Mouse (Mus musculus) thymus, postnatal 25 days (tissue): ENCODE measurements around the gene Lsm7.

Experiments
- DNase-seq: peaks from one replicate; pipeline ENCODE4 v3.0.0; 2022

Gene Lsm7

DNA sequence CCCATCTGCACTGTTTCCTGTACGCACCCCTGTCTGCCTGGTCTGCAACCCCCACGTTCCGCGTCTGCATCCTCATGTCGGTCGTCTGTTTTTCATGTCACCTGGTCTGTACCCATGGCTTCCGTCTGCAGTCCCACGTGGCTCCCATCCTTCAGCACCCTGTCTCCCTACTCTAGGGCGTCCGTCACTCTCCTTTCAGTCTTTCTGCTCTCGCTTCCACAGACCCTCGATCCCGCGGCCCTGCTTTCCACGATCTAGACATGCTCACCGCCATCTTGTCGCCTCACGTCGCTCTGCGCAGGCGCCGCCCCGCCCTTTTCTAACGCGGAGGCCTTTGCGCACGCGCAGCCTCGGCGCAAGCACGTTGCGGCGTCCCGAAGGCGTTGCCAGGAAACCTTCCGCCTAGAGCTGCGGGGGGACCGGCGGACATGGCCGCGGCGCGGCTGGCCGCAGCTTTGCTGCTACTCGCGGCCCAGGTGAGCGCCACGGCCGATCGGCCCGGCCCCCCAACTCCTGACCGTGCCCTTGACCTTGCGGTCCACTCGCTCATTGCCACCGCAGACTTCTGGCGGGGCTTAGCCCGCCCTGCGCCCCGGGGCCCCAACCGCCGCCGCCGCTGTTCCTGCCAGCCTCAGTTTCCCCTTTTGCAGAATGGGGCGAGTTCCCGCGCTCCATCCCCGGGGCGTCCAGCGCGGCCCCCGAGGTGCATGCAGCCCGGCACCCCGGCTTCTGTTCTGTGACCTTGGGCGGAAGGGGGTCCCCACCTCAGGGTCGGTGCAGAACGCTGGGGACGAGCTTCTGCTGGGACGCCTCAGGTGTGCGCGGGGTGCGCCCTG, at the start of gene Lsm7, which contains the start of gene Sppl2b:
Gene Lsm7 (minus strand): TSS at position 297 of the 836 bp plus-strand sequence.
Gene Sppl2b (plus strand): TSS at position 363 of the 836 bp plus-strand sequence.
- DNase-seq, result peak; percentile 99

DNA sequence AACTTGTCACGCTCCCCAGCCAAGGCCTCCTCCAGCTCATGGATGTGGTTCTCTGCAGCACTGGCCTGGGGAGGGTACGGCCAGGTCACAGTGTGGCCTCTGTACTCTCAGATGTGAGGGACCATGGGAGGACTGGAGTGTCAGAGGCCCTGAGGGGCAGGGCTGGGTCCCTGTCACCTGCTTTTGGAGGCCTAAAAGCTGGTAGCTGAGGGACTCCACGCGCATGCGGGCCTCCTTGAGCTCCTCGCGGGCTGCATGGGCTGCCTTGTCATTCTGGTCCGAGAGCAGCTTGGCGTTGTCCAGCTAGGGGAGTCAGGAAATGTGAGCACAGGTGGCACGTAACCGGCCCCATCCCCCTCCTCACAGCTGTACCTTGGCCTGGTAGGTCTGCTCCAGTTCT, 49.7 kb upstream of the Lsm7 start:
- no peak for DNase-seq

DNA sequence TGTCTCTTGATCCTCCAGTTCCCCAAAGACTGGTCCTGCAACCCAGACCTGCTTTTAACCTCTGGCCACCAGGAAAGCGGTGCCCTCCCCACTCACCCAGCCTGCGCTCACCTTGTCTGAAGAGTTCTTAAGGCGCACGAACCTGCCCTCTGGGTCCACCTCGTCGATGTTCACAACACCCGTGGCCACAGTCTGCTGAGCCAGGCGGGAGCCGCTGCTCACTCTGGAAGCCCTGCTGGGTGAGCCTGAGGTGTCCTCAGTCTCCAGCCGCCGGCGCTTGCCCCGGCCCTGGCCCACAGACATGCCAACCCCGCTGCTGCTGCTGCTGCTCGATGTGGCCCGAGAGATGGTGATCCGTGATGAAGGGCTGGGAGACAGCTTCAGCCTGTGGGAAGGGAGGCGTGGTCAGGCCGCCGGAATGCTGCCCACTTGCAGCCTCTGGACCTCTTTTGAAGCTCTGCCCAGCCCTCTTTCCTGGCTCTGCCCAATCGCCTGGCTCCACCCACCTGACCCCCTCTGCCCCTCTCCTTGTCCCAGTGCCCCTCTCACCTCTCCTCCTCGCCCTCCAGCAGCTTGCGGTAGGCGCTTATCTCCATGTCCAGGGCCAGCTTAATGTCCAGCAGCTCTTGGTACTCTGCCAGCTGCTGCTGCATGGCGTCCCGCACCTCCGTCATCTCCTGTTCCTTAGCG, 49.1 kb upstream of the Lsm7 start:
- DNase-seq, result no peak

DNA sequence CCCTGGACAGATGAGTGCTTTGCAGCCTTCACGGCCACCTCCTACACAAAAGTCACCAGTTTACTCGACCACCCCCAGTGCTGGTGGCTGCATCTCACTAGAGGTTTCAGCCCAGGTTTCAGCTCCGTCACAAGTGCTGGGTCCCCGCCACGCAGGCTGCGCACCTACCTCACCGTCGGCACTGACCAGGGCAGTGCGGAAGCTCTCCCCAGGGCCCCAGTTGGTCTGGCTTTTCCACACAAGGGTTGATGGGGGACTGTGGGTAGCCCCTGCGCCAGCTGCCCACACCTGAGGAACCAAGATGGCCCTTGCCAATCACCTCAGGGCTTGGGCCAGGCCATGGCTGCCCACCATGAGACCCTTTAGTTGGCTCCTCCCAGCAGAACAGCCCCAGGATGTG, 48.3 kb upstream of the Lsm7 start:
- no peak for DNase-seq

DNA sequence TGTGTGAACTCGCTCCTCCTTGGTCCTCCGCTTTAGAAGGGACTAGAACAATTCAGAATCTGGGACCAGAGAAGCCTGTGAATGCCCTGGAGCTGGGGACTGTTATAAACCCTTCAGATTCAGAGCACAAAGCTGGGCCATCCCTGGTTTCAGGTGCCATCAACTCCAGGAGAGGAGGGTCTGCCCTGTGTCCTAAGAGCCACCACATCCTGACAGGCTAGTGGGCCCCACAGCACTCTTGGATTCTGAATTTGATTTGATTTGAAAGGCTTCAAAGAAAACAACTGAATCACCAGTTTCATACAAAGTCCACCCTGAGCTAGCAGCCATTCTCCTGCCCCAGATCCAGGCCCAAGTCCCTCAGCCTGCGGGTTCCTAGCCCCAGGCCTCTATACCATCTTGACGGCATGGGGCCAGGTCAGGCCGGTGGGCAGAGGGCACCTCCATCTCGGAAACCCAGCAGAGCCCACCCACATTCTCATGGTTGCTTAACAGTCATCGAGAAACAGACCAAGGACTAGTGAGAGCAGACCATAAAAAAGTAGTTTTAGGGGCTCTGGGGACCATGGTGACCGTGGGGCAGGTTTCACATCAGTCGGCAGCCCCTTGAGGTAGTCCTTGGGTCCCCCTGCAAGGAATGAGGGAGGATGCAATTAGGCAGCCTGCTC, 47.4 kb upstream of the Lsm7 start:
- DNase-seq, result no peak

DNA sequence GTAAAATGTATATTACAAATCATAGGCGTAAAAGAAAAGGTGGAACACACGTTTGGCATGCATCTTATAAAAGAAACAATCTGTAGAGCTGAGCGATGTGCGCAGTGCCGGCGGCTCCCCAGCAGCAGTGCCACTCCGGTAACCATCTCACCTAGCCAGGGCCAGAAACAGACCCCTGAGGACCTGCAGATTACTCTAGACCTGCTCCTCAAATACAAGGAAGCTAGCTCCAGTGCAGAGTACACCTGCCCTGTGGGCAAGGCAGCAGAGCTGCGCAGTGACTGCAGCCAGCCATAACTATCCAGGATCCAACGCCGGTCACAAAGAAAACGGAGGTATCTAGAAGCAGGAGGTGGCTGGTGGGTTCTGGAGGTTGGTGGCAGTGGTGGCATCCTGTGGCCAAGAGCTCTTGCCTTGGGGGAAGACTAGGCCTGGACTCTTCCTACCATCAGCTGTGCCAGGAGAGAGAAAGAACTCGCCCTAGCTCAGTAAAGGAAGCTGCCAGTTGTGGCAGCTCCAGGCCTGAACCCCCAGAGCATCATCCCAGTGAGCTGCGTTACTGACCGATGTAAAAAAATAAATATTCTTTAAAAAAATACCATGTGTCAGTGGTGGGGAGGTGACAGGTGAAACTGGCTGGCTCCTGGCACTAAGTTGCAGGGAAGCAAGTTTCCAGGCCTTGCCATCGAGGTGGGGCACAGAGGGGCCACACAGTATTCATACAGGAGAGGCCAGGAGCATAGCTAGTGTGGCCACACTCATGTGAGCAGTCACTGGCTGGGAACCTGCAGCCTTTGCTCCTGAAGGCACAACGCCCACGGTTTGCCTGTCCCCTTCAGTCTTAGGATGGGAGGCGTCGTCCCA, 46.6 kb upstream of the Lsm7 start:
- no peak for DNase-seq

DNA sequence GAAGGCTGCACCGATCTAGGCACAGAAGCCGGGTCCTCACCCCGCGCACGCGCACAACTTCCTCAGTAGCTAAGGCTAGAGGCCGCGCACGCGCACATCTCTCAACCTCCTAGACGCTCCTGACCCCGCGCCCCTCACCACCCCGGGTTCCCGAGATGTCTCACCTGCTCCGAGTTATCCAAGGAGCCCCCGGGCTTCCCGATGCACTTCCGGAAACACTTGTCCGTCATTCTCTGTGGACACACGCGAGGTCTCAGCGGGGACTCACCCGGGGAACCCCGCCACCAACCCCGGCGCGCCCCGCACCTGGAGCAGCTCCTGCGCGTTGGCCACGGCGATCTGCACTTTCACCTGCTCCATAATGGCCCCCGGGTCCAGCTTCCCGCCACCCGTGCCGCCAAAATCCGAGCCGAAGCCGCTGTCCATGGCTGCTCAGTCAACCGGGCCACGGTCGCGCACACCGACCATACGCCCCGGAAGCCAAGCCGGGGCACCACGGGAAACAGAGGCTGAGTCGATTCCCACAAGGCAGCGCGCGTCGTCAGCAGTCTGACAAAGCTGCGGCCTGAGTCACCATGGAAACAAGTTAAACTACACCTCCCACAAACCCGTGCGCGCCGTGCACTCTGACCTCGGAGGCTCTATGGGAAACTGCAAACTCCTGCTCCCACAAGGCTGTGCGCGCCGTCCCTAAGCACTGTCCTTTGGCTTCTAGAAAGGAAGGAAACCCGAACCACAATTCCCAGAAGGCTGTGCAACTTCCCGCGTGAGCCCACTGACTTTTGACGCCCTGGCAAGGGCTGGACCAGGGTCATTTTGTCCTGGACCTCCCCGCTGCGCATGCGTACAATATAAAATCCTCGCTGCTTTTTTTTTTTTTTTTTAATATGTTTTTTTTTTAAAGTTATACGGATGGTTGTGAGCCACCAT, 45.6 kb upstream of the Lsm7 start, which contains the start of gene Timm13:
Gene Timm13 (minus strand): TSS at position 652 of the 930 bp plus-strand sequence.
- DNase-seq, result peak; percentile 95

DNA sequence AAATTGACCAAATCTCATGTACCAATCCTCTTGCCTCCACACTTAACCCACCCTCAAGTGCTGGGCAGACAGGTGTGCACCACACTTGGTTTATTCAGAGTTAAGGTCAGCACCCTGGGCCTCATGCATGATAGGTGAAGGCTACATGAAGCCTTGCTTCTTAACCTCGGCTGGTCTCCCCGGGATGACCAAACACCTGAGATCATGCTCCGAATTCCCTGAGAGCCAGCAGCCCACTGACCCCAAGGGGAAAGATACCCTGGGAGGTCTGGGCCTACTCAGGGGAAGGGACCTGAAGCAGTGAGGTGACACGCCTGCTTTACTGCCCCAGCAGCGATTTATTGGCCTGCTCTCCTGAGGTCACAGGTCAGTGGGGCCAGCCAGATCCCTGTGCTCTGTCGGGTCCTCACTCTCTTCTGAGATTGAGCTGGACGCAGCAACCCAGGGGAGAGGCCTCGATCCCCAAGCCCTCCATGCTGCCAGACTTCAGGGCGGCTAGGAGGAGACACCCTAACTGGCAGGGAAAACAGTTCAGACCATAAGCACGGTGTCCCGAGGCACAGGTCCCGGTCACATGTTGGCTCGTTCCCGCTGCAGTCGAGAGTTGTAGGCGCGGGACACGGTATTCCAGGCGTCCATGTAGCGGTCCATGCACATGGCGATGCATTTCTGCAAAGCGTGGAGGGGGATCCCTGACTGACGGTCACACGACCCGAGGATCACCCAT, 44.7 kb upstream of the Lsm7 start:
- no peak for DNase-seq

DNA sequence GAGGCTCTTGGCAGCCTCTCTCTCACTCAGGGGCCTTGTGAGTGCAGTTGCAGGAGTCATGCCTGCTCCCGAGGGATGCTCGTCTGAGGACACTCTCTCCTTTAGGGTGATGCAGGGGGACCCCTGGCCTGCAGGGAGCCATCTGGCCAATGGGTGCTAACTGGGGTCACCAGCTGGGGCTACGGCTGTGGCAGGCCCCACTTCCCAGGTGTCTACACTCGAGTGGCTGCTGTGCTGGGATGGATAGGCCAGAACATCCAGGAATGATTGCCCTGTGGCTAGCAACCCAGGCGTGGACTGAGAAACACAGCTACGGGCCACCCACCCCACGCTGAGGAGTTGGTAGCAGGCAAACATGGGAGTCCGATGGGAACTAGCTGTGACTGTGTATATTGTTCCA, 44.1 kb upstream of the Lsm7 start:
- DNase-seq, result no peak

DNA sequence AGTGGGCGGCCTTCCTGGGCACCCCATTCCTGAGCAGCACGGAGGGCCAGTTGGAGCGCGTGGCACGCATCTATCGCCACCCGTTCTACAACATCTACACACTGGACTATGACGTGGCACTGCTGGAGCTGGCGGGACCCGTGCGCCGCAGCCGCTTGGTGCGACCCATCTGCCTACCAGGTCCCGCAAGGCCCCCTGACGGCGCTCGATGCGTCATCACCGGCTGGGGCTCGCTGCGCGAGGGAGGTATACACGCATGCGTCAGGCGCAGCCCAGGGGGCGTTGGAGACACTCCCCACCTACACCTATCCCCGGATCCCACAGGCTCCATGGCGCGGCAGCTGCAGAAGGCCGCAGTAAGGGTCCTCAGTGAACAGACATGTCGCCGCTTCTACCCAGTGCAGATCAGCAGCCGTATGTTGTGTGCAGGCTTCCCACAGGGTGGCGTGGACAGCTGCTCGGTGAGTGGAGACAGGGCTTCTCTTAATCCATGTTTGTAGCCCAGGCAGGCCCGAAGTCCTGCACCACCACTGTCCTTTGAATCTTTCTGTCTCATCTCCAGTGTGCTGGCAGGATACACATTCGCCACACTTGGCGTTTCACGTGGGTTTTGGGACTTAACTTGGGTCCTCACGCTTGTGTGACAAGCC, 43.0 kb upstream of the Lsm7 start:
- no peak for DNase-seq

DNA sequence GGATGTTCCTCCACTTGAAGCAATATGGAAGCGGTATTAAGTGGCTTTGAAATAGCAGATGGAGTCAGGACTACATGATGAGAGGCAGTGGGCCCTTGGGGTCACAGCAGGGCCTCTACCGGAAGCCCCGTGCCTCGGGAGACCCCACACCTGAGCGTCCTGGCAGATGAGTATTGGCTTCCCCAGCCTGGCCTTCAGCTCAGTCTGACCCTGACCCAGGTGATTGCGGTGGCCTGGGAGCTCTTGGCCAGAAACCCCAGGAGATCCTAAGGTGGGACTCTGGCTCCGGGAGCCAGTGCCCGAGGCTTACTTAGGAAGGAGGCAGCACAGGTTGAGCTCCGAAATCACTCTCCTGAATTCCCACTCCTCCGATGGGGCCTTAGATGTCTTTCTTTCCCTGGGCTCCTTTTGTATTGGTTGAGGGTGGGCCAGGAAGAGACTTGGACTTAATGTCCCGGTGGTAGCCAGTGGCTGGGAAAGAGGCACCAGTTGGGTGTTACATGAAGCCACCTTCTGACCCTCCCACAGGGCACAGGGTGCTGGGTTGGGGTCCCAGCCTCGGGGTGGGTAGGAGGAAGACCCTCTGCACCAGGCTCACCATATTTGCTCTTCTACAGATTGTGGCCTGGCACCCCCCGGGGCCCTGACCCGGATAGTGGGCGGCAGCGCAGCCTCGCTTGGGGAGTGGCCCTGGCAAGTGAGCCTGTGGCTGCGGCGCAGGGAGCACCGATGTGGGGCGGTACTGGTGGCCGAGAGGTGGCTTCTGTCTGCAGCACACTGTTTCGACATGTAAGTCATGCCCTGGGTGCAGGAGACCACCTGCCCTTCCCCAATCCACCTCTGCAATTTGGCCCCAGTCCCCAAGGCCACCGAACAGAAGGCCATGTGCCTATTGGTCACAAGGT, 41.8 kb upstream of the Lsm7 start:
- no peak for DNase-seq

DNA sequence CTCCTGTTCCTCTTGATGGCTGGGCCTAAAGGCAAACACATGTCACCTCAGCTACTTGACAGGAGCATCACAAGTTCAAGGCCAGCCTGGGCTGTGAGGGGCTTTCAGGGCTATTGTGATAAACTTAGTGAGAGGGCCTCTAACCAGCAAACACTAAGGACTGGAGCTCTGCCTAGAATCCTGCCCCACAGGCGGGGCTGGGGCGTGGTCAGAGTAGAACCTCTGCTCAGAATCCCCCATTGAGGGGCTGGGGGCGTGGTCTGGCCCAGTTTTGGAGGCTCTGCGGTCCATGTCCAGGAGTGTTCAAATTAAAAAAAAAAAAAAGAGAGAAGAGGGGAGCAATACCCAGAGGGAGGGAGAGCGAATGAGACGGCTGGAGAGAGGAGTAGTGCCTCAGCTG, 40.7 kb upstream of the Lsm7 start:
- DNase-seq, result no peak

DNA sequence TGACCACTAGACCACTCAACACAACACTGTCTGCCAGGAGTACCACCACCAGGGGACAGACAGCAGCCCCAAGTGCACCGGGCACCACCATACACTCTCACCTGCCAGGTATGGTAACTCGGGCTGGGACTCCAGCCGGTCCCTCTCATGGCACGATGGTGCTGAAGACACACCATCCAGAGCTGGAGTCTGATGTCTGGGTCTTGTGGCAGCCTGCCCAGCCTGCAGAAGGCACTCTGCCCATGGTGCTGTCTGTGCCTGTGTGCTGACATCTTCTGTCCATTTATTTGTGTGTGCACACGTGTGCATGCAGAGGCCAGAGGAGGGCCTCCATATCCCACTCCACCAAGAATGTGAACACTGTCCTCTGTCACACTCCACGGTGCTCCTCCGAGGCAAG, 40.1 kb upstream of the Lsm7 start:
- no peak for DNase-seq

DNA sequence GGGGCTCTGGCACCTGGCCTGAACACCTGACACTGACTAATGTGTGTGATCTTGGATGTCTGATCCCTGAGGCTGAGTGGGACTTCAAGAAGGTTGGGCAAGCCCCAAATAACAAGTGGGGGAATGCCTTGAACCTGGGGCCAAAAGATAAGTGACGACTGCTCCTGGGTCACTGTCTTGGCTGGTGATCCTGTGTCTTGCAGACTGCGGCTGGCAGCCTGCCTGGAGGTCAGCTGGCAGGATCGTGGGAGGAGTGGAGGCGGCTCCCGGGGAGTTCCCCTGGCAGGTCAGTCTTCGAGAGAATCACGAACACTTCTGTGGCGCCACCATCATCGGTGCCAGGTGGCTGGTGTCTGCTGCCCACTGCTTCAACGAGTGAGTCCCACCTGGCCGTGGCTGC, 32.2 kb upstream of the Lsm7 start:
- no peak for DNase-seq

DNA sequence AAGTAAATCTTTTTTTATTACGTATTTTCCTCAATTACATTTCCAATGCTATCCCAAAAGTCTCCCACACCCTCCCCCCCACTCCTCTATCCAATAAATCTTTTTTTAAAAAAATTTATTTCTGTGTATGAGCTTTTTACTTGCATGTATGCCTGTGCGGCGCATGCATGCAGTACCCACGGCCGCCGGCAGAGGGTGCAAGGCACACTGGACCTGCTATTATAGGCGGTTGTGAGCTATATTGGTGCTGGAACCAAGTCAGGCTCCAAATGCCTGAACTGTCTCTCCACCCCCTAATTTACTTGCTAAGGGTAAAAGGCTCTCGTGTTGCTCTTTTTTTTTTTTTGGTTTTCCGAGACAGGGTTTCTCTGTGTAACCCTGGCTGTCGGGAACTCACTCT, 26.3 kb upstream of the Lsm7 start:
- peak; percentile 84 for DNase-seq

DNA sequence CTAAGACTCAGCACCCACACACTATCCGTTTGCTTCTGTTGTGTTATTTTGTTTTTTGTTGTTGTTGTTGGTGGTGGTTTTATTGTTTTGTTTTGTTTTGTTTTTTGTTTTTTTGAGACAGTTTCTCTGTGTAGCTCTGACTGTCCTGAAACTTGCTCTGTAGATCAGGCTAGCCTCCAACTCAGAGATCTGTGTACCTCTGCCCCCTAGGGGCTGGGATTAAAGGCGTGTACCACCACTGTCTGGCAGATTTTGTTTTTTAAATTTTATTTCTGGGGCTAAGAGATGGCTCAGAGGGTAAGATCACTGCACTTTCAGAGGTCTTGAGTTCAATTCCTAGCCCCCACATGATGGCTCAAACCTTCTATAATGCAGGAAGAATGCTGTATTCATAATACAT, 25.9 kb upstream of the Lsm7 start:
- no peak for DNase-seq

DNA sequence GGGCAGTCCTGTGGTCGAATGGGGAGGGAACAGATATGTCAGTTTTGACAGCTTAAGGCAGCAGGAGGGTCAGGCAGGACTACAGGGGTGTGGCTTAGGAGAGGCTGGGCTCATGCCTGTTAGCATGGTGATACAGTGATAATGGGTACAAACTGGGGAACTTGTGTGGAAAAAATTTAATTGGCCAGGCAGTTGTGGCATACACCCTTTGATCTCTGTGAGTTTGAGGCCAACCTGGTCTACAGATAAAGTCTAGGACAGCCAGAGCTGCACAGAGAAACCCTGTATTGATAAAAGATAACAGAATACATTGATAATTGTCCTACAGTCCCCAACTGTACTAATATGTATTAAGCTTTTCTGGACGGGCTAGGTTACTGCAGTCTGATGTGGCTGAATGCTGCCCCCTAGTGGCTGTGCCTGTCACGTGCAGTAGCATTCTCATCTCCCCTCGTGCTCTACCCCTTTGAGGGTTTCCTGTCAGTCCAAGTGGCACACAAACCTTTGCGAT, 25.2 kb upstream of the Lsm7 start:
- peak; percentile 76 for DNase-seq

DNA sequence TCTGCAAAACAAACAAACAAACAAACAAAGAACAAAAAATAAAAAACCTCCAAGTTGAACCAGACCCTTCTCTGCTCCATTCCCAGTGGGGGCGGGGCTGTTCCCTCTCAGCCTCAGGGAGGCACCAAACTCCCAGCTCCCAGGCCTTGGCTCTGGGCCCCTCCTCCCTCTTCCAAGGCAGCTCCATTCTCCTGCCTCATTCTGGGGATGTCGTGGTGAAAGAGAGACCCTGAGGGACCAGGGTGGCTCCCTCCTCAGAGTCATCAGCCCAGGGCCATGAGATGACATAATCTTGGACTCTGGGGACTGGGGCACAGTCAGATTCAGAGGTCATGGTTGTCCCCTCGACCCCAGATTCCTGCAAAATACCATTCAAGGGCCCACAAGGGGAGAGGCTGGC, 21.6 kb upstream of the Lsm7 start:
- no peak for DNase-seq

DNA sequence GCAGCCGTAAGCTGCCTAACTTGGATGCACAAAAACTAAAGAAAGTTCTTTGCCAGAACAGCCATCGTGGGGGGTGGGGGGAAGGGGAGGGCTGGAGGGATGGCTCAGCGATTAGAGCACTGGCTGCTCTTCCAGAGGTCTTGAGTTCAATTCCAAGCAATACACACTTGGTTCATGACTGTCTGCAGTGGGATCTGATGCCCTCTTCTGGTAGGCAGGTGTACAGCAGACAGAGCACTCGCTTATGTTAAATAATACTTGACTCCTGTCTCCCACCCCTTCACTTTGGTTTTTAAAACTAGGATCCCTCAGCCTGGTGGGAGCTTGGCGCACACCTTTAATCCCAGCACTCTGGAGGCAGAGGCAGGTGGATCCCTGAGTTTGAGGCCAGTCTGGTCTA, 21.0 kb upstream of the Lsm7 start:
- DNase-seq, result peak; percentile 68
